Mouse (Mus musculus) urinary bladder, postnatal 0 days (tissue): Measurements from ENCODE around the gene Rpp21. TPM values are rescaled to one million over a fixed set of nuclear protein-coding genes. Genes with fewer than 3 reads are reported as not detected.

ENCODE experiments used
- polyA plus RNA-seq: library from polyadenylated mRNA; unstranded; fragments of >200 nt; fragmentation: Nextera tagmentation; extraction: Ambion mirVana; gene quantifications from 2 replicates; pipeline ENCODE4 v1.2.1, GENCODE M21; 2015

The Rpp21 gene
- polyA plus RNA-seq: 85.5 and 95.5 TPM in 2 replicates

GRCm38 (mm10) chr17:36257969-36258368 is at the start of gene Rpp21:
Gene Rpp21, minus strand, starts transcription at chr17:36258069.

GRCm38 (mm10) chr17:36286390-36286789 is 28.5 kb upstream of the Rpp21 start, which contains the start of gene H2-M10.2:
Gene H2-M10.2, minus strand, starts transcription at chr17:36286490.

GRCm38 (mm10) chr17:36271586-36272256 is 13.9 kb upstream of the Rpp21 start, which contains the start of gene Trim39:
Gene Trim39, minus strand, starts transcription at chr17:36272247.

Other genes with a start within 250 kb of the Rpp21 start
- gene H2-T24, start 237.5 kb downstream of the Rpp21 start, polyA plus RNA-seq: 2.4 and 2.6 TPM in 2 replicates
- 31.2 and 41.0 TPM in 2 replicates for gene H2-T23, start 225.2 kb downstream of the Rpp21 start, polyA plus RNA-seq
- gene H2-T22, start 215.3 kb downstream of the Rpp21 start, polyA plus RNA-seq: 32.7 and 34.7 TPM in 2 replicates
- gene Gm6034, start 215.1 kb downstream of the Rpp21 start, polyA plus RNA-seq: 0.10 TPM in 1 of 2 replicates, not detected in the other
- gene Gm11127, start 199.7 kb downstream of the Rpp21 start, polyA plus RNA-seq: not detected in 2 replicates
- not detected in 2 replicates for gene Gm19684, start 136.4 kb downstream of the Rpp21 start, polyA plus RNA-seq
- gene Gm7030, start 128.6 kb downstream of the Rpp21 start, polyA plus RNA-seq: not detected in 2 replicates
- not detected in 2 replicates for gene Gm8909, start 89.5 kb downstream of the Rpp21 start, polyA plus RNA-seq
- gene H2-T3, start 67.8 kb downstream of the Rpp21 start, polyA plus RNA-seq: not detected in 2 replicates
- gene Trim39, start 14.2 kb upstream of the Rpp21 start, polyA plus RNA-seq: 7.5 TPM in 2 replicates
- gene H2-M10.2, start 28.4 kb upstream of the Rpp21 start, polyA plus RNA-seq: not detected in 2 replicates
- not detected in 2 replicates for gene H2-M10.1, start 68.1 kb upstream of the Rpp21 start, polyA plus RNA-seq
- not detected in 2 replicates for gene H2-M10.3, start 110.3 kb upstream of the Rpp21 start, polyA plus RNA-seq
- not detected in 2 replicates for gene H2-M10.4, start 204.3 kb upstream of the Rpp21 start, polyA plus RNA-seq